Comparison of ENCODE assay signal across 8 mouse cellular contexts in genomic region chr3:96102100-96102872, GRCm38 (mm10). TPM values are rescaled to one million over a fixed set of nuclear protein-coding genes. Genes with fewer than 3 reads are reported as not detected.
DNase-seq lines count a peak whose midpoint lies in the region.

No protein-coding gene starts in this region.

- no peaks in the 10 kb centered on the region for H3K9me3 ChIP-seq in erythroblast, embryonic 14.5 days (ENCODE audit: control insufficient read depth, low read length)

- peaks cover 5% of the 10 kb centered on the region for H3K36me3 ChIP-seq in erythroblast, embryonic 14.5 days (ENCODE audit: control insufficient read depth)

- H3K27me3 ChIP-seq in erythroblast, embryonic 14.5 days (ENCODE audit: control insufficient read depth) = peaks cover 8% of the 10 kb centered on the region

- DNase-seq in ES-CJ7 (ENCODE audit: low read depth, low spot score) = peak; percentile 68
- DNase-seq in adrenal gland, postnatal 36 days = peak; percentile 62 to 79
- DNase-seq in heart, postnatal 4 days = peak; percentile 57
- peak; percentile 71 to 77 for DNase-seq in layer of hippocampus, adult 8-10 months (ENCODE audit: low spot score in 2 of 2)
- DNase-seq in lung, postnatal 10 days = peak; percentile 68
- peak; percentile 67 for DNase-seq in retina, postnatal 1 day
- no peak for DNase-seq in urinary bladder, postnatal 4 days (ENCODE audit: low spot score in 2 of 2)

- peaks cover 43% of the 10 kb centered on the region for H3K4me1 ChIP-seq in erythroblast, embryonic 14.5 days (ENCODE audit: control insufficient read depth)

- H3K4me3 ChIP-seq in erythroblast, embryonic 14.5 days (replicated peaks) = peak overlapping the region; percentile 51

RNA-seq across cellular contexts. Expression of gene Otud7b, which starts 2.0 kb away (rescaled TPM):
- 10 to 100 TPM; 34.5 to 39.3 TPM for total RNA-seq in adrenal gland, postnatal 36 days (2021)
- polyA plus RNA-seq in erythroblast, embryonic 14.5 days (2012) = 0.93 and 1.3 TPM in 2 replicates
- total RNA-seq in heart, postnatal 4 days (2021) = 10 to 100 TPM; 45.7 to 47.4 TPM
- total RNA-seq in layer of hippocampus, adult 8-10 months (2022) = 10 to 100 TPM; 38.1 to 40.1 (median 38.9) TPM

RNA-seq across cellular contexts. Expression of gene Vps45, which starts 44.0 kb away (rescaled TPM):
- 10 to 100 TPM; 30.6 to 34.7 TPM for total RNA-seq in adrenal gland, postnatal 36 days (2021)
- 1.3 and 1.7 TPM in 2 replicates for polyA plus RNA-seq in erythroblast, embryonic 14.5 days (2012)
- 10 to 100 TPM; 33.7 to 34.5 TPM for total RNA-seq in heart, postnatal 4 days (2021)
- total RNA-seq in layer of hippocampus, adult 8-10 months (2022) = 10 to 100 TPM; 42.9 to 55.4 (median 51.6) TPM

RNA-seq across cellular contexts. Expression of gene Mtmr11, which starts 59.5 kb away (rescaled TPM):
- total RNA-seq in adrenal gland, postnatal 36 days (2021) = 10 to 100 TPM; 15.6 to 31.5 TPM
- polyA plus RNA-seq in erythroblast, embryonic 14.5 days (2012) = not detected in 2 replicates
- 1 to 10 TPM; 4.2 to 4.6 TPM for total RNA-seq in heart, postnatal 4 days (2021)
- 1 to 10 TPM; 6.5 to 9.4 (median 7.8) TPM for total RNA-seq in layer of hippocampus, adult 8-10 months (2022)

Comparison
In these comparisons a context has a peak if more than half of its experiments do, and no peak if none do; other contexts are left out.
1. DNase-seq: peak in ES-CJ7 (single experiment), adrenal gland, postnatal 36 days (2 of 2), heart, postnatal 4 days (single experiment), layer of hippocampus, adult 8-10 months (2 of 2), lung, postnatal 10 days (single experiment) and retina, postnatal 1 day (single experiment); none in urinary bladder, postnatal 4 days (0 of 2).